Mouse (Mus musculus) liver, embryonic 14.5 days (tissue): Measurements from ENCODE around the gene Dnaja4.

Source experiments
- CTCF ChIP-seq: IDR thresholded peaks from 2 replicates; pipeline ENCODE4 v1.5.1; 2016; ENCODE audit warnings: antibody characterized with exemption, low read depth, control low read depth
- EP300 ChIP-seq: IDR thresholded peaks from 2 replicates; pipeline ENCODE4 v1.6.1; 2016; ENCODE audit warnings: antibody characterized with exemption, low read depth

- TF ChIP-seq CTCF (no peak), EP300 (peak; percentile 86)
Observed at GRCm38 (mm10) chr9:54698318-54699086, at the start of gene Dnaja4.
